Mouse (Mus musculus) heart, postnatal 14 days (tissue): ENCODE measurements at regions not wholly inside any gene's neighbourhood (a gene's known extent, or its start where the extent isn't known, plus 50 kb on each side); places are given as distances from the start of the nearest gene placed in this dataset.

ENCODE experiments used
- DNase-seq, 2 experiments: peaks; one replicate each; pipeline ENCODE4 v3.0.0; 2021 to 2022
- intact Hi-C: fragments of 180-260 bp; cut with DNase I; formaldehyde crosslinking; loops from one replicate; pipeline ENCODE4 v1.15.1; 2025

- no peak for DNase-seq
These were observed 244.9 kb downstream of the Etaa1 start for GRCm38 (mm10) chr11:17708769-17709168.

GRCm38 (mm10) chr11:17722051-17722450, 231.6 kb downstream of the Etaa1 start:
- intact Hi-C loops: no loop called here
- no peak for DNase-seq

More at GRCm38 (mm10) chr11:17708769-17709168, 244.9 kb downstream of the Etaa1 start:
- intact Hi-C loops: no loop called here

GRCm38 (mm10) chr11:17727258-17728034, 226.2 kb downstream of the Etaa1 start:
- intact Hi-C loops: no loop called here
- peak in 1 of 2 experiments; percentile 20 for DNase-seq

DNA sequence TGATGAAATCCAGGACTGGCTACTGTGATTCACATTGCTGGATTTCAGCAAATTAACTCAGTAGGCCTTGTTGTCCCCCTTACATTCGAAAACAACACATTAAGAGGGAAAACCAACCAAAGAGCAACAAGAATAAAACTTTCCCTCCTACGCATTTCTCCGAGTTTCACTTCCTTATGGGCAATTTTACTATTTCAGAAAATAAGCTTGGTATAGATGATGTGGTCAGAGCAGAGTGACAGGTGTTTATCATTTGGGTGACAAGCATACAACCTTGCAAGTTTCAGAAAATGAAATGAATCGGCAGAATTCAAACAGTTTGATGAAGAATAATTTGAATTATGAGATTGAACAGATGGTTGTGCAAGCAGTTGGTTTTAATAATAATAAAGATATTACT, 220.6 kb downstream of the Etaa1 start:
- intact Hi-C loops: no loop called here

DNA sequence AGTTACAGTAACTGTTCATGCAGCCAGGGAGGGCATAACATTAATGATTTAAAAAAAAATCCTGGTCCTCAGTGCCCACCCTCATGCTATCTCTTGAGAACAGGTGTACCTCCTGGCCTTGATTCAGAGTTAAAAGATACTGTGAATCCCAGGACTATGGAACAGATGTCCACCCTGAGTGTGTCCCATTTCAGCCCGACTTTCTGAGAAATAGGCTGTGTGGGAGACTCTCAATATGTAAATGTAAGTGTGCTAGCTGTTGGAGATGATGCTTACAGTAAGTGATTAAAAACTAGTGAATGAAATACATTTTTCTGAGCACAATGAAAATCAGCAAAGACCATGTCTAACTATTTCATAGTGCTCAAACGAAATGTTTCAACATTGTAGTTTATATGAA, 219.2 kb downstream of the Etaa1 start:
- intact Hi-C loops: no loop called here

More for the DNA sequence above, 220.6 kb downstream of the Etaa1 start:
- DNase-seq: no peak

GRCm38 (mm10) chr11:17738879-17739278, 214.8 kb downstream of the Etaa1 start:
- no peak for DNase-seq
- intact Hi-C loops: no loop called here

More for the DNA sequence above, 219.2 kb downstream of the Etaa1 start:
- no peak for DNase-seq

DNA sequence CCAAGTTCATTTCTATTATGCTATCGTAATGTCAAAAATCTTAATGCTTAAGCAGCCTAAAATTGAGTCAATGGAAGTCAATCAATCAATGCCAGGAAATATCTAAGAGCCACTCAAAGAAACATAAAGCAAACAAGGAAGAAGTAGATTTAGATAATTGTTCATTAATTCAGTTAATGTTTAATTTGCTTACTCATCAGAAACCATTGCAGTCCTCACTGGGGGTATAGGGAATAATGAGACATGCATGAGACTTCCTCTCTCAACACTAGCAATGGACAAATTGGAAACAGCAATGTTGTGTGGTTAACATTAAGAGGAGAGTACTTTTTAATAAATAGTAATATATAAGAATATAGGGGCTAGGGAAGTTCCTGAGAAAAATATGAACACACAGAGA, 209.9 kb downstream of the Etaa1 start:
- intact Hi-C loops: no loop called here
- no peak for DNase-seq

DNA sequence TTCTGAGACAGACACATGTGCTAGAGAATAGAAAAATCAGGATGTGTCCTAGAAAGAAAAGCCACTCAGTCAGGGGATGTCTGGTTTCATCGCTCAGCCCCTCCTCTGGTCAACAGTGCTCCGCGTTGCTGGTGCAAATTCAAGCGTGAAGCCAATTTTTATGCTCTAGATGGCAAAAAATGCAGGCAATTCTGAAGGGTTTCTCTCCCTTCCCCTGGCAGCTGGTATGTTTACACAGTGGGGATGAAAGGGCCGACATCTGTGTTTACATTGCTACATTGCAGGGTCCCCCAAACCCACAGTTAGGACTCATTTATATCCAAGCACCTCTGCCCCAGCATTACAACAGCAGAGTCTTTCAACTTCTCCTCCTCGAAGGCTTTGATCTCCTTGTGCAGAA, 203.3 kb downstream of the Etaa1 start:
- intact Hi-C loops: no loop called here
- no peak for DNase-seq

DNA sequence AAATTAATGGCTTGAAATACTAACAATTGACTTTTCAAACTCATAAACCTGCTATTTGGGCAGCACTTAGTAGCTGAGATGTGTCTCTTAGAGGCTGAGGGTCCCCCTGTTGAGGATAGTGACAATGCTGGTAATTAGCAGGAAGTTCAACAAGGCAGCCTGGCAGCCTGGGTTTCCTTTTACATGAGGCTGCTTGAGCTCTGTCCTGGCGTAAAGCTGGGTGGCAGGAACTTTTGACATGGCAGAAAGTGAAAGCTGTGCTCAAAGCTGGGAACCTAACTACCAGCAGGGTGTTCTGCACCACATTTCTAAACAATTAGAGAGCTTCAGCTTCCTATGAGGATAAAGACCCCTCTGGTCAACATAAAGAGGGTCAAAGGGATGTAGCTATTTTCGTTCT, 194.5 kb downstream of the Etaa1 start:
- no peak for DNase-seq
- intact Hi-C loops: no loop called here

GRCm38 (mm10) chr11:17763411-17763810, 190.3 kb downstream of the Etaa1 start:
- DNase-seq: no peak
- intact Hi-C loops: no loop called here

GRCm38 (mm10) chr11:17764146-17764545, 189.5 kb downstream of the Etaa1 start:
- intact Hi-C loops: no loop called here
- no peak for DNase-seq

DNA sequence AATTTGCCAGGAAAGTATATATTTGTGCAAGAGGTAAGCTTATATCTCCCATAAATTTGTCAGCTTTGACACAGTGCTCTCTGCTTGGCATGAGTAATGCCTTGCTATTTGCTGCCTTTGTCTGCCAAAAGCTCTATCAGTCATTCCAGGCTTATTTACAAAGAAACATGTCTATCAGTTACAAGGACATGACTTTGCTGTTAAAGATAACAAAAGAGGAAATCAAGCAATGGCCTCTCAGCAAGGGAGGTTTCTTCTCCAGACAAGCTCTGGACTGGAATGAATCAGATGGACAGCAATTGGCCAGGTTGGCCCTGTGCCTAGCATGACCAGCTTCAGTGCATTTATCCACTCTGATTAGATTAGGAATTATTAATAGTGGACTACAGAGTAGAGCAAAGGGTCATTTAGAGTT, 185.3 kb downstream of the Etaa1 start:
- intact Hi-C loops: no loop called here
- DNase-seq: peak; percentile 41 to 46

DNA sequence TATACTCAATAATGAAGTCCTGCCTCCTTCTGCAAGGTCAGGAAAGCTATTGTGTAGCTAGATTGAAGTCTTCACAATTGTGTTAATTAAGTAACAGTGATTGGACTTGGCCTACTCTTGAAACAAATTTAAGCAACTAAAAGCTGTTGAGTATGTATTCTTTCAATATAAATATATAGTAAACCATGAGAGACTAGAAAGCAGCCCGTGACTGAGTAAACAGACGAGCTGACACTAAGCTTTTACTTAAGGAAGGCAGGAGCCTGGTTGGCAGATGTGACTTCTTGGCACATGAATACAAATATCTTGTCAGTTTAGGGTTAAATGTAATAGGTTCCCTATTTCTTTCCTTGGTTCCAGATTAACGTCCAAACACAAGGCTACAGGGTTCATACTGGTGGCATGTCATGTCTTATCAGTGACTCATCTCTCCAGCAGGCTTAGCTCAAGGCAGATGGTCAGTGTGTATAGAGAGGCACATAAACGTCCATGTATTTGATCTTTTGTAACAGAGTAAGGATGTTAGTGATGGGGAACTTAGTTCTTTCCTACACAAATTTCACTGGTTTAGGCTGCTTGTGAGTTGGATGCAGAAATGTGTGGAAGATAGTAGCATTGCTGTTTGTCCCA, 184.7 kb downstream of the Etaa1 start:
- intact Hi-C loops: no loop called here
- no peak for DNase-seq

GRCm38 (mm10) chr11:17797632-17798031, 156.0 kb downstream of the Etaa1 start:
- DNase-seq: no peak
- intact Hi-C loops: no loop called here

- intact Hi-C loops: no loop called here
- no peak for DNase-seq
These were observed 145.8 kb downstream of the Etaa1 start for GRCm38 (mm10) chr11:17807851-17808250.

DNA sequence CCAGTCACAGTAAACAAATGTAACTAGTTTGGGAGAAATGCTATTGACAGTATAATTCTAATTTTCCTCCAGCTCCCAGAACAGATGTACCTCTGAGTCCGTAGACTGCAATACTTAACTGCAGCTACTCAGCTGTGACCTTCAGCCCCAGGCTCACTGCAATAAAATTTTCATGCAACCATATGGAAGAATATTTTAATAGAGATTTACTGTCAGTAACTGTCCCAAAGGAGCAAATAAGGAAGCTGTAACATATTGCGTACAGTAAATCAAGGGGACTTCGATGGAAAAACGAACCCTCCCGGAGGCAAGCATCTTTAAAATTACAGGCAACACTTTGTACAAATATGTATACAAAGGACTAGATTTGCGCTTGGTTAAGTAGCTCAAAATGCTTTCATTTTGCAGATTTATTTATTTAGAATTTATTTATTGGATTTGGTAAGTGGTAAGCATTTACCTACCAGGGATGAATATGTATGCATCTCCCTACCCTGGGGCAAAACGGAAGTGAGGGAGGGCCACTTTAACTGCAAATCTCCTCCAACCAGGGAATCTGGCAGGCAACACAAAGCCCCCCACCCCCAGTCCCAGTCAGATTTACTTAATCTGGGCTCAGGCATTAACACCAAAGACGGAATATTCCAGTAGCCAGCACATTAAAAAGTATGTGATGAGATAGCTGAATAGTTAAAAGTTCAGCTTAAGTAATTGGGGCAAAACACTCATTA, 141.7 kb downstream of the Etaa1 start:
- intact Hi-C loops: no loop called here

DNA sequence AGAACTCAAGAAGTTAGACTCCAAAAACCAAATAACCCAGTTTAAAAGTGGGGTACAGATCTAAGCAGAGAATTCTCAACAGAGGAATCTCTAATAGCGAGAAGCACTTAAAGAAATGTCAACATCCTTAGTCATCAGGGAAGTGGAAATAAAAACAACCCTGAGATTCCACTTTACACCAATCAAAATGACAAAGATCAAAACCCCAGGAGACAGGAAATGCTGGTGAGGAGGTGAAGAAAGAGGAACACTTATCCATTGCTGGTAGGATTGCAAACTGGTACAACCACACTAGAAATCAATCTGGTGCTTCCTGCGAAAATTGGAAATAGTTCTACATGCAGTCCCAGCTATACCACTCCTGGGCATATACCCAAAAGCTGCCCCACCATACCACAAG, 111.0 kb downstream of the Etaa1 start:
- no peak for DNase-seq
- intact Hi-C loops: no loop called here

More for the DNA sequence above, 141.7 kb downstream of the Etaa1 start:
- DNase-seq: no peak

DNA sequence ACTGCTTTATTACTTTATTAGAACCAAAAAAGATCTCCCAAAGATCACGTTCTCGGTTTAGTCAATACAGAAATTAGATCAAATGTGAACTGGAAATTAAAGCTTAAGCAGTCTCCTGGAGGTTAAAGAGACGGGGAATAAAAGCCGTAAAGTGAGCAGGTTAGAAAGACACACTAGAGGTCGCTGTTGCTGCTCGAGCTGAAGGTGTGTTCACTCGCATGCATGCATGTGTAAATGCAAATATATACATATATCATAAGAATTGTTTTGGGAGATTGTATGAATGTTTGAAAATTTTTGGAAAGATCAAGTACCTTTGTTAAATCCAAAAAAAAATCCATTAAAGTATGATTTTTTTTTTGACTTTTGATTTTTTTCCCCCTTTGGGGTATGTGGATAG, 101.3 kb downstream of the Etaa1 start:
- DNase-seq: peak in 1 of 2 experiments; percentile 13
- intact Hi-C loops: no loop called here

- DNase-seq: no peak
- intact Hi-C loops: no loop called here
These were observed 100.3 kb downstream of the Etaa1 start for GRCm38 (mm10) chr11:17853246-17853804.

DNA sequence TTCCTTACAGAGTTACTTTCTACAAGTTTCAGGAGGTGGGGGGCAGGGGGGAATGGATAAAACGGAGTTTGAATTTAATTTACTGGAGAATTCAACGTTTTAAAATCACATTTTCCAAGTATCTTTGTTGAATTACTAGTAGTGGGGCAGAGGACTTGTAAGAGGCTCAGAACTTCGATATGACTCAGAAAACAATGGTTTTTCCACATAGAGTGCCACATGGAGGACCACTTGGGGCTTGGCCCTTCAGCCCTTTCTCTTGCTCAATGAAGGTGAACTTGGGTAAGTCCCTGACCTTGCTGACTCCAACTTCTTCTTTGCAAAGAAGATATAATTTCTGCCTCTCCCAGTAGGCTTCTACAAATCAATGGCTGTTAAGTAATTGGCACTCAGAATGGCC, 99.8 kb downstream of the Etaa1 start:
- intact Hi-C loops: no loop called here
- no peak for DNase-seq
